Mouse (Mus musculus) midbrain, embryonic 14.5 days (tissue): ENCODE data around the gene Bik. TPM values are rescaled to one million over a fixed set of nuclear protein-coding genes. Genes with fewer than 3 reads are reported as not detected.

Experiments
- ATAC-seq: fragments of 200-750 bp; cut with Nextera tagmentation; 2 replicates; pipeline ENCODE4 v1.8.0; 2017; ENCODE audit warnings: moderate number of reproducible peaks, moderate library complexity; ENCODE audit not compliant: low FRiP score, low TSS enrichment
- DNase-seq: peaks from one replicate; pipeline ENCODE4 v3.0.0-alpha.2; 2015
- H3K27ac ChIP-seq: fragments of 300-500 bp; sonication (generic); replicated peaks from 2 replicates; pipeline ENCODE4 v1.5.1; 2014; ENCODE audit warnings: mild to moderate bottlenecking, low read depth, low read length, moderate library complexity
- H3K27me3 ChIP-seq: fragments of 300-500 bp; sonication (generic); 2 replicates; pipeline ENCODE4 v1.6.1; 2014; ENCODE audit warnings: low read length, control low read depth, mixed read lengths; ENCODE audit not compliant: control insufficient read depth, insufficient read depth
- H3K36me3 ChIP-seq: fragments of 300-500 bp; sonication (generic); 2 replicates; pipeline ENCODE4 v1.6.1; 2014; ENCODE audit warnings: low read length, control low read depth; ENCODE audit not compliant: control insufficient read depth, insufficient read depth
- H3K4me1 ChIP-seq: fragments of 300-500 bp; sonication (generic); 2 replicates; pipeline ENCODE4 v1.6.1; 2014; ENCODE audit warnings: mild to moderate bottlenecking, antibody characterized with exemption, low read length, control low read depth; ENCODE audit not compliant: control insufficient read depth, insufficient read depth
- H3K4me2 ChIP-seq: fragments of 300-500 bp; sonication (generic); 2 replicates; pipeline ENCODE4 v1.6.1; 2014; ENCODE audit warnings: mild to moderate bottlenecking, low read length, moderate library complexity
- H3K4me3 ChIP-seq: fragments of 300-500 bp; sonication (generic); replicated peaks from 2 replicates; pipeline ENCODE4 v1.5.1; 2014; ENCODE audit warnings: low read depth, low read length
- H3K9ac ChIP-seq: fragments of 300-500 bp; sonication (generic); replicated peaks from 2 replicates; pipeline ENCODE4 v1.6.1; 2014; ENCODE audit warnings: mild to moderate bottlenecking, low read length, moderate library complexity
- H3K9me3 ChIP-seq: fragments of 300-500 bp; sonication (generic); 2 replicates; pipeline ENCODE4 v1.6.1; 2016; ENCODE audit warnings: low read length, control low read depth, mixed read lengths; ENCODE audit not compliant: control insufficient read depth
- WGBS: fragments of 180-500 bp; shearing (Covaris S2); extraction: QIAGEN DNeasy Blood & Tissue Kit; methylation state at CpG from one replicate; pipeline ENCODE4 v1.1.7; 2014; 5-methylcytosine and 5-hydroxymethylcytosine counted together
- microRNA-seq: library from miRNA; unstranded; fragments of <30 nt; microRNA quantifications from one replicate; pipeline ENCODE4, GENCODE M21; 2016
- polyA plus RNA-seq: library from polyadenylated mRNA; unstranded; fragments of >200 nt; fragmentation: Nextera tagmentation; extraction: Ambion mirVana; gene quantifications from 2 replicates; pipeline ENCODE4 v1.2.1, GENCODE M21; 2014

Bik gene
- polyA plus RNA-seq, 1 experiment from 2014 or later: 0.30 TPM

- H3K4me3 ChIP-seq: no peak overlapping the region
- peak overlapping the region; percentile 85; the same call in 1 of the 2 replicates for H3K4me2 ChIP-seq
- H3K36me3 ChIP-seq: peaks cover 15% of the 10 kb centered on the region
- no peaks in the 10 kb centered on the region for H3K27me3 ChIP-seq
- ATAC-seq (no peak), DNase-seq (no peak)
- H3K4me1 ChIP-seq: peaks cover 16% of the 10 kb centered on the region
- H3K9me3 ChIP-seq: no peaks in the 10 kb centered on the region
- 83% methylated on average over 8 of the region's 8 CpGs for WGBS
- H3K9ac ChIP-seq: 0 out of 2 replicates have a peak overlapping the region, but pooled peaks have one; percentile 61
- no peak overlapping the region for H3K27ac ChIP-seq
Measured at GRCm38 (mm10) chr15:83592260-83593188, 65.9 kb downstream of the Bik start.

GRCm38 (mm10) chr15:83593189-83593585, 66.5 kb downstream of the Bik start:
- ATAC-seq (no peak), DNase-seq (no peak)
- H3K36me3 ChIP-seq: peaks cover 9% of the 10 kb centered on the region; the same call in 1 of the 2 replicates
- H3K4me1 ChIP-seq: peaks cover 16% of the 10 kb centered on the region
- peak overlapping the region; percentile 58; the same call in 1 of the 2 replicates for H3K4me3 ChIP-seq
- H3K27me3 ChIP-seq: no peaks in the 10 kb centered on the region
- H3K27ac ChIP-seq: no peak overlapping the region
- H3K9me3 ChIP-seq: no peaks in the 10 kb centered on the region
- H3K9ac ChIP-seq: peak overlapping the region; percentile 61; the same call in 1 of the 2 replicates
- H3K4me2 ChIP-seq: peak overlapping the region; percentile 85

GRCm38 (mm10) chr15:83593702-83594512, 67.2 kb downstream of the Bik start:
- no peaks in the 10 kb centered on the region for H3K27me3 ChIP-seq
- H3K9me3 ChIP-seq: no peaks in the 10 kb centered on the region
- 11% methylated on average over 19 of the region's 19 CpGs for WGBS
- H3K4me2 ChIP-seq: peak overlapping the region; percentile 85
- peak; percentile 38; the same call in 1 of the 2 replicates for ATAC-seq
- H3K9ac ChIP-seq: peak overlapping the region; percentile 61
- H3K4me3 ChIP-seq: peak overlapping the region; percentile 58
- peak; percentile 26 for DNase-seq
- 0 out of 2 replicates have a peak, but pooled peaks cover 3% of the 10 kb centered on the region for H3K36me3 ChIP-seq
- peaks cover 16% of the 10 kb centered on the region for H3K4me1 ChIP-seq
- no peak overlapping the region for H3K27ac ChIP-seq

Small RNA genes within 50 kb of the gene (microRNA-seq; reads per million reads assigned to microRNA genes)
- not detected for gene Gm24575

Other genes with a start within 250 kb of the Bik start
- 42.2 and 45.0 TPM in 2 replicates for gene Arfgap3, start 176.6 kb upstream of the Bik start, polyA plus RNA-seq
- gene Pacsin2, start 62.3 kb upstream of the Bik start, polyA plus RNA-seq: 14.5 and 17.7 TPM in 2 replicates
- 63.5 and 80.1 TPM in 2 replicates for gene Ttll1, start 16.0 kb upstream of the Bik start, polyA plus RNA-seq
- 3.4 and 12.2 TPM in 2 replicates for gene Tspo, start 36.7 kb downstream of the Bik start, polyA plus RNA-seq
- 30.3 and 36.2 TPM in 2 replicates for gene Mcat, start 36.9 kb downstream of the Bik start, polyA plus RNA-seq
- gene Ttll12, start 68.3 kb downstream of the Bik start, polyA plus RNA-seq: 47.2 and 50.7 TPM in 2 replicates
- gene Scube1, start 198.2 kb downstream of the Bik start, polyA plus RNA-seq: 10.2 and 13.5 TPM in 2 replicates